Mouse (Mus musculus) cerebellum, adult 2 months (tissue): ENCODE measurements around the gene Brms1l.

Experiments used
- CTCF ChIP-seq: fragments of 200-500 bp; IDR thresholded peaks from 2 replicates; pipeline ENCODE4 v1.5.1; 2011; ENCODE audit warnings: low read depth, mild to moderate bottlenecking, control low read depth, low read length, moderate library complexity, borderline replicate concordance; ENCODE audit not compliant: insufficient read depth
- POLR2A ChIP-seq: fragments of 200-500 bp; IDR thresholded peaks from 2 replicates; pipeline ENCODE4 v1.6.1; 2011; ENCODE audit warnings: low read length, control low read depth, borderline replicate concordance; ENCODE audit not compliant: insufficient read depth

DNA sequence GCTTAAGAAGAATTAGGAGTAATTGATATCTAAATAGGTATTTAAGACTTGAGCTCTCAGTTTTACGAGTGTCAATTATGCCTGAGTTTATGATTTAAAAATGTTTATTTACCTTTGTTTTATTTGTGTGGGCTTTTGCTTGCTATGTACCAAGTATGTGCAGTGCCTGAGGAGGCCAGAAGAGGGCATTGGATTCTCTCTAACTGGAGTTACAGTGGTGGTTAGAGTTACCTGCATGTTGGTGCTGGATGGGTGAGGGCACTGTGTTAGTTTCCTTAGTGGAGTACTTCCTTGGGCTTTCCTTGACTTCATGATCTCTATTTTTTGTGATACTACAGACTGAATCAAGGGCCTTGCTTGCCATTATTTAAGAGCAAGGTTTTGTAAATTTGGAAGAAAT lies 10.6 kb downstream of the Brms1l start:
- TF ChIP-seq CTCF (no peak), POLR2A (no peak)
